In the genomic region with DNA sequence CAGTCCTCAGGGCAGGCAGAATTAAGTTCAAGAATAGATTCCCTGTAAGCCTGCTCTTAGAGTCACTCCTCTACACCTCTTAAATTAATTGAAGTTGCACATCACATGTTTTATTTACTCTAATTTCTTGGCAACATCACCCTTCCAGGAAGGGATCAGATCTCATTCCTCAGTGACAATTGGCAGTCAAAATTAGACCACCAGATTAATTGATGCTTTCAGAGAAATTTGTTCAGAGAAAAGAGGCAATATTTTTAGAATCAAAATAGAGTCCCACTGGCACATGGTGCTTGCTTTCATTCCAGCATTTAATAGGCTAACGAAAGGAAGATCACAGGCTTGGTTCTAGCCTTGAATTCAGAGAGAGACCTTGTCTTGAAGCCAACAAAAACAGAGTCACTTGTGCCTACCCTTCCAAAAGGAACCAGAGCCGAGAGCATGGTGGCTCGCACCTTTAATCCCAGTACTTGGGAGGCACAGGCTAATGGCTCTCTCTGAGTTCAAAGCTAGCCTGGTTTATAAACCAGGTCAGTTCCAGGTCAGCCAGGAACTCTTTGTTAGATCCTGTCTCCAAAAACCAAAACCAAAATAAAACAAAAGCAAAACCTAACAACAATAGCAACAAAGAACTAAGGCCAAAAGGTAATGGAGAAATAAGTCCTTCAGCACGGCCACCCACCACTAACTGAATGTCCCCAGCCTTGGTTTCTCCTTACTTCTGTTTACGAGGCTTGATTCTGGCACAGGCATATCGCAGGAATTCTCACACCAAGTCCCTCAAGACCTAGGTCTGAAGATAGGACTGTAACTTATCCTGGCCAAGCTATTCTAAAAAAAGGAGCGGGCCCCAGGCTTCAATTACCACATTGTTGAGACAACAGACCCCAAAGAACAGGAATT, we compare ENCODE assay signal across 15 mouse cellular contexts. TPM values are rescaled to one million over a fixed set of nuclear protein-coding genes. Genes with fewer than 3 reads are reported as not detected.
DNase-seq lines count a peak whose midpoint lies in the region; ATAC-seq and TF ChIP-seq lines count a peak whose summit lies in the region.
"Had no signal": no experiment of that assay in that cellular context is flagged by ENCODE, and none has a peak within 500 bp of the region (broad histone marks: within the 10 kb centered on the region; RNA-seq: fewer than 3 reads in every experiment).

No protein-coding gene starts in this region.

- no peak for DNase-seq in heart, adult 2 months
- DNase-seq in heart, adult 8-10 months (ENCODE audit: low spot score) = no peak
- DNase-seq in limb, embryonic 10.5 days (ENCODE audit: low spot score) = no peak
- DNase-seq: cerebellum, adult 18-20 months; kidney, postnatal 14 days; liver, embryonic 13.5 days had no signal

- peak overlapping the region; percentile 55 for H3K27ac ChIP-seq in heart, adult 2 months
- H3K27ac ChIP-seq in limb, embryonic 12.5 days = 0 out of 2 replicates have a peak overlapping the region, but pooled peaks have one; percentile 29
- no peak overlapping the region for H3K27ac ChIP-seq in limb, embryonic 10.5 days
- peak overlapping the region; percentile 45 for H3K27ac ChIP-seq in cortical plate, adult 2 months (ENCODE audit: insufficient read depth, low read length)
- H3K27ac ChIP-seq in forebrain, embryonic 16.5 days (ENCODE audit: low read length) = no peak overlapping the region
- H3K27ac ChIP-seq: forebrain, embryonic 15.5 days; liver, embryonic 13.5 days had no signal

- TF ChIP-seq POLR2A in heart, adult 2 months (IDR thresholded peaks at IDR 0.05; ENCODE audit: insufficient read depth, low read depth, low read length) = no peak
- no peak for TF ChIP-seq POLR2A in cortical plate, adult 2 months (IDR thresholded peaks at IDR 0.05; ENCODE audit: extremely low read depth, insufficient read depth, low read length)
- TF ChIP-seq POLR2A in myocyte (IDR thresholded peaks at IDR 0.05; ENCODE audit: insufficient read length, low read depth) = no peak

- H3K9me3 ChIP-seq in limb, embryonic 12.5 days = no peaks in the 10 kb centered on the region
- H3K9me3 ChIP-seq in limb, embryonic 10.5 days (replicated peaks) = no peaks in the 10 kb centered on the region
- no peaks in the 10 kb centered on the region for H3K9me3 ChIP-seq in forebrain, embryonic 16.5 days (ENCODE audit: control insufficient read depth, low read length)
- H3K9me3 ChIP-seq: forebrain, embryonic 15.5 days; liver, embryonic 13.5 days had no signal

- H3ac ChIP-seq in myocyte (ENCODE audit: control insufficient read depth, insufficient read length) = no peak overlapping the region

- 18% methylated on average over 7 of the region's 7 CpGs for WGBS in heart, adult 2 months
- WGBS in limb, embryonic 12.5 days = 34% methylated on average over 7 of the region's 7 CpGs
- WGBS in limb, embryonic 10.5 days = 51% methylated on average over 7 of the region's 7 CpGs
- WGBS in forebrain, embryonic 16.5 days = 55% methylated on average over 7 of the region's 7 CpGs

- no peak overlapping the region for H3K4me2 ChIP-seq in limb, embryonic 12.5 days
- H3K4me2 ChIP-seq in myocyte (ENCODE audit: low read depth) = peak overlapping the region; percentile 50
- no peak overlapping the region for H3K4me2 ChIP-seq in forebrain, embryonic 16.5 days (ENCODE audit: low read length)
- H3K4me2 ChIP-seq: forebrain, embryonic 15.5 days; liver, embryonic 13.5 days had no signal

- H3K79me2 ChIP-seq in heart, adult 2 months (replicated peaks; ENCODE audit: control insufficient read depth, insufficient read depth, low read length) = no peaks in the 10 kb centered on the region
- no peaks in the 10 kb centered on the region for H3K79me2 ChIP-seq in myocyte (ENCODE audit: control insufficient read depth, insufficient read depth)

- H3K4me1 ChIP-seq in heart, adult 2 months (ENCODE audit: control insufficient read depth, insufficient read depth, low read length) = peaks cover 7% of the 10 kb centered on the region
- peaks cover 6% of the 10 kb centered on the region for H3K4me1 ChIP-seq in limb, embryonic 12.5 days (replicated peaks)
- H3K4me1 ChIP-seq in limb, embryonic 10.5 days = peaks cover 12% of the 10 kb centered on the region
- no peaks in the 10 kb centered on the region for H3K4me1 ChIP-seq in cortical plate, adult 2 months (ENCODE audit: control insufficient read depth, insufficient read depth, low read length)
- H3K4me1 ChIP-seq in forebrain, embryonic 16.5 days (replicated peaks; ENCODE audit: control insufficient read depth, insufficient read depth, low read length) = no peaks in the 10 kb centered on the region; the same call in 1 of the 2 replicates
- H3K4me1 ChIP-seq: liver, embryonic 13.5 days had no signal

- intact Hi-C loops in heart, adult 2 months (cut with DNase I) = loop anchor here (1.0 kb wide), 1 partner anchor 8 kb away; no protein-coding TSS in a partner anchor

- H3K36me3 ChIP-seq in heart, adult 2 months (ENCODE audit: control insufficient read depth, insufficient read depth, low read length) = peaks cover 10% of the 10 kb centered on the region
- no peaks in the 10 kb centered on the region for H3K36me3 ChIP-seq in limb, embryonic 12.5 days
- no peaks in the 10 kb centered on the region for H3K36me3 ChIP-seq in limb, embryonic 10.5 days
- no peaks in the 10 kb centered on the region for H3K36me3 ChIP-seq in myocyte (ENCODE audit: control insufficient read depth, insufficient read depth)
- no peaks in the 10 kb centered on the region for H3K36me3 ChIP-seq in forebrain, embryonic 16.5 days (ENCODE audit: control insufficient read depth, insufficient read depth)
- H3K36me3 ChIP-seq: forebrain, embryonic 15.5 days; G1E; liver, embryonic 13.5 days had no signal

- H3K9ac ChIP-seq in heart, adult 2 months (ENCODE audit: low read depth, low read length) = no peak overlapping the region
- no peak overlapping the region for H3K9ac ChIP-seq in limb, embryonic 12.5 days (replicated peaks)
- H3K9ac ChIP-seq in forebrain, embryonic 16.5 days (replicated peaks; ENCODE audit: low read depth, low read length) = no peak overlapping the region
- H3K9ac ChIP-seq: forebrain, embryonic 15.5 days; liver, embryonic 13.5 days had no signal

- H3K27me3 ChIP-seq in heart, adult 2 months (ENCODE audit: control insufficient read depth, insufficient read depth, low read length) = no peaks in the 10 kb centered on the region
- H3K27me3 ChIP-seq in limb, embryonic 12.5 days = no peaks in the 10 kb centered on the region
- no peaks in the 10 kb centered on the region for H3K27me3 ChIP-seq in limb, embryonic 10.5 days (ENCODE audit: low read depth, poor library complexity, severe bottlenecking)
- H3K27me3 ChIP-seq in myocyte (ENCODE audit: control insufficient read depth, insufficient read depth, insufficient read length) = no peaks in the 10 kb centered on the region
- no peaks in the 10 kb centered on the region for H3K27me3 ChIP-seq in forebrain, embryonic 16.5 days (replicated peaks; ENCODE audit: control insufficient read depth, insufficient read depth, low read length)
- H3K27me3 ChIP-seq: forebrain, embryonic 15.5 days; liver, embryonic 13.5 days had no signal

- no peak for TF ChIP-seq EP300 in heart, adult 2 months (IDR thresholded peaks at IDR 0.05; ENCODE audit: insufficient read depth, low read depth, low read length)

- ATAC-seq in limb, embryonic 12.5 days (ENCODE audit: insufficient number of reproducible peaks, insufficient read depth, low FRiP score, low TSS enrichment, low read depth) = no peak
- no peak for ATAC-seq in forebrain, embryonic 16.5 days
- ATAC-seq: forebrain, embryonic 15.5 days; lung, postnatal 0 days had no signal

- H3K4me3 ChIP-seq in heart, adult 2 months = no peak overlapping the region
- H3K4me3 ChIP-seq in limb, embryonic 12.5 days (replicated peaks) = no peak overlapping the region
- H3K4me3 ChIP-seq in limb, embryonic 10.5 days = no peak overlapping the region
- no peak overlapping the region for H3K4me3 ChIP-seq in cortical plate, adult 2 months (ENCODE audit: insufficient read depth, low read length)
- H3K4me3 ChIP-seq in myocyte = no peak overlapping the region
- H3K4me3 ChIP-seq in forebrain, embryonic 16.5 days (replicated peaks; ENCODE audit: low read length) = no peak overlapping the region
- H3K4me3 ChIP-seq: erythroblast, embryonic 14.5 days; forebrain, embryonic 15.5 days; liver, embryonic 13.5 days; megakaryocyte, embryonic 14.5 days had no signal

- TF ChIP-seq CTCF in heart, adult 2 months (IDR thresholded peaks at IDR 0.05) = no peak
- TF ChIP-seq CTCF in cortical plate, adult 2 months (IDR thresholded peaks at IDR 0.05; ENCODE audit: extremely low read depth, insufficient read depth, low read length) = no peak

TF ChIP-seq in myocyte, 11 proteins besides CTCF, POLR2A, EP300 and RAD21:
- no peak for TF ChIP-seq USF1 (IDR thresholded peaks at IDR 0.05; ENCODE audit: low read depth)
- TF ChIP-seq MAX (IDR thresholded peaks at IDR 0.05; ENCODE audit: low read depth) = no peak
- TF ChIP-seq REST (IDR thresholded peaks at IDR 0.05; ENCODE audit: insufficient read depth, insufficient read length) = no peak
- TF ChIP-seq MYOD1 (IDR thresholded peaks at IDR 0.05; ENCODE audit: control insufficient read depth in 1 of 3, insufficient read length in 2 of 3, low read depth in 2 of 3) = no peak
- TF ChIP-seq CEBPB (IDR thresholded peaks at IDR 0.05; ENCODE audit: insufficient read depth, poor library complexity, severe bottlenecking) = no peak
- TF ChIP-seq TCF3 (IDR thresholded peaks at IDR 0.05; ENCODE audit: insufficient read length, low read depth) = no peak
- TF ChIP-seq TCF12 (IDR thresholded peaks at IDR 0.05; ENCODE audit: insufficient read depth, poor library complexity, severe bottlenecking) = no peak
- no peak for TF ChIP-seq MYOG (IDR thresholded peaks at IDR 0.05; ENCODE audit: control insufficient read depth in 1 of 3, insufficient read depth in 1 of 3, insufficient read length in 2 of 3, low read depth in 2 of 3)
- TF ChIP-seq POLR2AphosphoS2 (IDR thresholded peaks at IDR 0.05; ENCODE audit: insufficient read length, low read depth) = no peak
- TF ChIP-seq E2F4 (IDR thresholded peaks at IDR 0.05; ENCODE audit: insufficient read depth) = no peak
- no peak for TF ChIP-seq SRF (IDR thresholded peaks at IDR 0.05; ENCODE audit: control insufficient read depth, insufficient read length, low read depth)

RNA-seq across cellular contexts. Expression of a gene that starts 23.9 kb away (rescaled TPM):
- total RNA-seq in heart, adult 2 months (2021) = 10 to 100 TPM; 76.2 to 93.4 TPM
- 58.7 and 64.9 TPM in 2 replicates for polyA plus RNA-seq in heart, adult 2 months (2012; rRNA removed)
- total RNA-seq in heart, adult 8-10 months (2022) = 10 to 100 TPM; 79.2 to 89.7 (median 83.6) TPM
- 16.4 and 16.5 TPM in 2 replicates for polyA plus RNA-seq in limb, embryonic 12.5 days (2016; fragmentation: Nextera tagmentation; extraction: Ambion mirVana)
- polyA plus RNA-seq in limb, embryonic 10.5 days (2016; fragmentation: Nextera tagmentation; extraction: Ambion mirVana) = 10.8 and 13.2 TPM in 2 replicates
- 55.2 TPM in 2 replicates for polyA plus RNA-seq in cortical plate, adult 2 months (2012; rRNA removed)
- polyA plus RNA-seq in myocyte (2012; fragmentation: generic; extraction: Trizol) = 22.6 TPM
- polyA plus RNA-seq in forebrain, embryonic 16.5 days (2015; fragmentation: Nextera tagmentation; extraction: Ambion mirVana) = 16.8 and 21.9 TPM in 2 replicates
- polyA plus RNA-seq: G1E had no signal

Comparison
In these comparisons a context has a peak if more than half of its experiments do, and no peak if none do; other contexts are left out.
1. H3K27ac ChIP-seq: peak in heart, adult 2 months (single experiment), limb, embryonic 12.5 days (single experiment) and cortical plate, adult 2 months (single experiment); none in limb, embryonic 10.5 days (single experiment) and forebrain, embryonic 16.5 days (single experiment).